Mouse (Mus musculus) G1E-ER4 (cell line): Measurements from ENCODE around the gene Smad3. TPM values are rescaled to one million over a fixed set of nuclear protein-coding genes. Genes with fewer than 3 reads are reported as not detected.

Experiments used
- GATA1 ChIP-seq: IDR thresholded peaks from one replicate; pipeline ENCODE4 v1.8.0; 2012; ENCODE audit warnings: low read length, inconsistent platforms
- polyA plus RNA-seq: library from polyadenylated mRNA; stranded (reverse); fragments of >175 nt; gene quantifications from 2 replicates; pipeline ENCODE4 v1.2.3, GENCODE M21; 2012

Gene Smad3
- polyA plus RNA-seq, 1 experiment: not detected

DNA sequence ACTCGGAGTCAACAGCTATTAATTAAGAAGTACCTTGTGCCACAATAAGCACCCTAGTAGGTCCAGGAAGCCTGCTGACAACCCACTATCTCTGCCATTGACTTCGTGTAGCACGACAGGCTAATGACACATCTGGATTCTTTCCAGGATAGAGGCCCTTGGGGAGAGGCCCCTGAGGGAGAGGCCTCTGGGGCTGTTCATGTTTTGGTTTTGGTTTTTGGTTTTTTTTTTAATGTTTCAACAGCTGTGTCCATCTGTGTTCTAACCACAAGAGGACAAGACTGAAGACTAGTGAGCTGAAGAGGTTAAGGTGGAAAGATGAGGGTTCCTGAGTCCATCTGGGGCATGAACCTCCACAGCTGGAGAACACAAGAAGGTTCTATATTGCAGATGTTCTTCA lies 15.5 kb downstream of the Smad3 start:
- no peak for TF ChIP-seq GATA1

DNA sequence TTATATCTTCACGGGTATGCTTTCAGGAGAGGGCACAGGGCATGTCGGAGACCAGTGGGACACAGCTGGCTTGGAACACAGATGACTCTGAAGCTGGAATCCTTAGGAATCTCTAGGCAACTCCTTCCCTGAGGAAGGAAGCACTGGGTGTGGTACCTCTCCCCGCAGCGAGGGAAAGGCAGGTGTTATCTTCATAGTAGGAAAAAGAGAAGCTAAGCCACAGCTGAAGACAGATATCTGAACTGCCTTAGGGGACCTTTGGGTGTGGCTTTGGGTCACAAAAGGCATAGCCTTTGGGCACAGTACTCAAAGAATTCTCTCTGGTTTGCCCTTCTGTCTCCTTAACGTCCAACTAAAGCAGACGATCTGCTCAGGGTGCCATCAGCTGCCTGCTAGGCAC lies 16.0 kb downstream of the Smad3 start:
- no peak for TF ChIP-seq GATA1

DNA sequence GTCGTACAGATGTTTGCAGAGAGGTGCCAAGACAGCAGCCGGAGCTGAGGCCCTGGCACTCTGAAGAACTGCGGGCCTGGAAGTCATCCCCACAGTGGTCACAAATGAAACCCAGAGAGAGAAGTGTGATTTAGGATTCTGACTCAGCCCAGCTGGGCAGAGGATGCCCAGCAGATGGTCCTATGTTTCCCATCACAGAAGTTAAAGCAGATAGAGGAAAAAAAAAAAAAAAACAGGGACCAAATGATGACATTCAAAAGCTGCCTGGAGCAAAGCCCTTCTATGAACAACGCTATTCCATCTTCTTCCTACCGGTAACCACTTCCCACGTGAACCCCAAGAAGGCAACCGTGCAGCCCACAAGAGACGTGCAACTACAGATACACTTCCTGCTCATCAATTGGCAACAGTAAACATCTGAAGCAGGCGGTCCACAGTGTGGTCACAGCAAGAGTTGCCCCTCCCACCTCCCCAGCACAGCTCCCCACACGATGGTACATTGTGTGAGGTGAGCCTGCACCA lies 17.4 kb downstream of the Smad3 start:
- no peak for TF ChIP-seq GATA1

DNA sequence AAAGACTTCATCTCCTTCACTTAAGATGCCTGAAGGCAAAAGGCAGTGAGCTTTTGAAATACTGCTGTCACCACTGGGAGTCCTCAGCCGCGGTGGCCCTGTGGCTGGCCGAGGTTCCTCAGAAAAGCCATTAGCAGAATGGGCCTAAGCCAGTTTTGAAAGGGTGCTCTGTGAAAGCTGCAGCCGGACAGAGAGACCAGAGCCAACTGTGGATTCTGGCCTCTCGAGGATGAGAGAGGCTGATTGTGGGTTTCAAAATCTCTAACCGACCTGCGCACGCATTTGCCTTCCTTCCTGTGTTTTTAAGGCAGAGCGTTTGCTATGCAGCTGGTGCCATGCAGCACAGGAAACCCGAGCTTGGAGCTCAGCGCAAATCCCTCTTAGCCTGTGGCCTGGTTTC lies 19.0 kb downstream of the Smad3 start:
- no peak for TF ChIP-seq GATA1

DNA sequence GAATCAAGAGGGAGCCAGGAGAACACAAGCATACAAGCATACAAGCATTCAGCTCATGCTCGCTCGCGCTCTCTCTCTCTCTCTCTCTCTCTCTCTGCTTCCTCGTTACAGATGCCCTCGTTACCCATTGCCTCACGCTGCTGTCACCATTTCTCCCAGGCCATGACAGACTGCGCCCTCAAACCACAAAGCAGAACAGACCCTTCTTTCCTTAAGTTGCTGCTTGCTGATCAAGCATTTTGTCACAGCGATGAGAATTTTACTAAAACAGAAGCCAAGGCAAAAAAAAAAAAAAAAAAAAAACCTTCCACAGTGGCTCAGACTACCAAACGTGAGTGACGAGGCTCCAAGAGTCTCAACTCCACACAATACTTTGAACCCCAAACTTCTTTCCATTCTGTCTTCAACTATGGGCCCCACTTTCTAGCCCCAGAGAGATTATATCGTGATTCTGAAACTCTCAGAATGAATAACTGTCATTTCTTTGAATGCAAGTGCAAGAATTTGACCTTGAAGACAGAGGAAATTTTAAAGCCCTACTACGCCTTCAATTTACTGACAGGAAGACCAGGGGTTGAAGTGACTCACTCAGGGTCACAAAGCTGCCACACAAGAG lies 19.6 kb downstream of the Smad3 start:
- TF ChIP-seq GATA1: no peak

DNA sequence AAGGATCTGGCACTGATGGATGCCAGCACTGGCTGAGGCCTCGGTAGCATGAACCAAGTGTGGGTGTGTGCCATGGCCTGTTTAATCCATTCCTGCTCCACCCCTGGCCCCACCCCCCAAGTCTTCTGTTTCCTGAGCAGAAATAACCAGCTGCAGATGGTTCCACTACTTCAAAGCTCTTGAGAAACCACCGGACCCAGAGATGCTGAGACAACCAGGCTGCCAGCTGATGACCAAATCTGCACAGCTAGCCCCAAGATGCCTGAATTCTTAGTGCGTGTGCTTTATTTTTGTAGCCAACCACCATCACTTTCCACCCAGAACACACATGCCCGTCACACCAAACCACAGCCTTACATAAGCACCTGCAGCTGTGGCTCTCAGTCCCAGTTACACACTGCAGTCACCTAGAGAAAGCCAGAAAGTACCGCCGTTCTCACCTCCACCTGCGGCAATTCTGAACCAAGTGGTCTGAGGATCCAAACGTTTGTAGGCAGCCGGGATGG lies 20.3 kb downstream of the Smad3 start:
- TF ChIP-seq GATA1: no peak

DNA sequence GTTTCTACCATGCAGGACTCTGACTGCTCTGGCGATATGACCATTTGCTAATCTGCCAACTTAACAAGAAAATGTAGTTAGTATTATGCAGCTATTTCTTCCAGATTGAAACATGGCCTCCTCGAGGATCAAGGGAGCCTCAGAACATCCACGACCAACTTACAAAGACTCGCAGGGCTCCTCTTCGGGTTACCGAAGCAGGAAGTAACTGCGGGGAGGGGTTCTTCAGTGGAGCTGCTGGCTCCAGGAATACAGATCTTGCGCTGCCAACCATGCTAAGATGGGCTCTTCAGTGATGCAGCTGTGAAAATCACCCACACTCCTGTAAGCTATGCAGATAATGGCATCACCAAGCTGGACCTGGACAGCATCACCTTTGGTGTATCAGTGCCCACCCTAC lies 23.5 kb downstream of the Smad3 start:
- TF ChIP-seq GATA1: no peak

DNA sequence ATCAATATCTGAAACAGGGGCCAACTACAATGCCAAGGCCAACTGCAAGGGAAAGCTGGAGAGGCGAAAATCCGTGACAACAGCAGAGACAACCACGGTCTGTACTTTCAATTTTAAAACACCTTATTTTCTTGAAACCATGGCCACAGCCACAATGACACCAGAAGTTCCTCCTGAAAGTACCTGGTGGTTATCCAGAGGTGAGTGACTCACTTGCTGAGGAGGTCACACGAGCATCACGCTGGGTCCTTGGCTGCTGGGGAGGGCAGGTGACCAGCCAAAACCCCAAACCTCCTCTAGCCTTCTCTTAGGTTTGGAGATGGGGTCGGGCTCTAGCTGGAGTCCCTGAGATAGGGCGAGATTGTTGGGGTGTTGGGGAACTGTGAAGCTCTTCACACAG lies 25.1 kb downstream of the Smad3 start:
- TF ChIP-seq GATA1: no peak

DNA sequence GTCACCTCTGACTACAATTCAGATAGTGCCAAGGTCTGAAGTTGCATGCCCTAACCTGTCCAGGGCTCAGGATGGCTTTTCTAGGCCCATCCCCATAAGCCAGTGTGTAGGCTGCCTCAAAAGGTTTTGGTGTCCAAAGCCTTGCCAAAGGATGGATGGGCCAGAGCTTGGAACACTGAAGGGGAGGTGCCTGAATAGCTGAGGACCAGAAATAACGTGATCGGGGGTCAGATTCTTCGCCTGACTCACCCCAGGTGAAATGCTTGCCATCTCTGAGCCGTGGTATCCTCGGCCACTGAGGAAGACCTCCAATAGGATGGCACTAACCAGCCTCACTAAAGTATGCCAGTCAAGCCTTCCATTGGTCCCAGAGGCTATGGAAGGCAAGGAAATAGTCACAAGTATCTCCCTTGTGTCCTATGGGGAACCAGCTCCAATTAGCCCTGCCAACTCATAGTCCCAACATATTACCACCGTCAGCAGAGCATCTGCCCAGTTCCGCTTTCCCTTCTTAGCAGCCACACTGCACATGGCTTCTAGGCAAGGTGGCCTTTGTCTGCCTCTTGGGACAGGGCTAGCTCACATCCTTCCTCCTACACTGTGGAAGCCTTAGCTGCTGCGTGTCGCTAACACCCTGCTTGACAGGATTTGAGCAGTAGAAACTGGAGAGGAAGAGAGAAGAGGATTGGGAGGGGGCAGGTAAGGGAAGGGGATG lies 26.5 kb downstream of the Smad3 start:
- TF ChIP-seq GATA1: no peak

DNA sequence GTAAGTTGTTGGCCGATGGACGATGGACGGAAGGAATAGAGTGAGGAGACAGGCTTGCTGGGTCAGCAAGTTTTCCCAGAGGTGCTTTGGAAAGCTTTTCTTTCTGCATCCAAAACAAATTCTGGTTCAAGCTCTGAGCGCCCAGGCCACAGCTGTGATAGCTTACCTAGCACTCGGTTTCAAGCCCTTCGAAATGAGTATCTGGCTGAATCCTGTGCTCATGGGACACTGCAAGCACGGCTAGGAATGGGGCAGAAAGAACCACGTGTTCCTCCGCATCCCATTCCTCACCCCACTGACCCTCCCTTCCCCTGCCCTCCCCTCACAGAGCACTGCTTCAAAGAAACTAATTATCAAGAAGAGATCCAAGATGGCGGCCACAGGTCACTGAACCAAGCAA lies 28.8 kb downstream of the Smad3 start:
- no peak for TF ChIP-seq GATA1

DNA sequence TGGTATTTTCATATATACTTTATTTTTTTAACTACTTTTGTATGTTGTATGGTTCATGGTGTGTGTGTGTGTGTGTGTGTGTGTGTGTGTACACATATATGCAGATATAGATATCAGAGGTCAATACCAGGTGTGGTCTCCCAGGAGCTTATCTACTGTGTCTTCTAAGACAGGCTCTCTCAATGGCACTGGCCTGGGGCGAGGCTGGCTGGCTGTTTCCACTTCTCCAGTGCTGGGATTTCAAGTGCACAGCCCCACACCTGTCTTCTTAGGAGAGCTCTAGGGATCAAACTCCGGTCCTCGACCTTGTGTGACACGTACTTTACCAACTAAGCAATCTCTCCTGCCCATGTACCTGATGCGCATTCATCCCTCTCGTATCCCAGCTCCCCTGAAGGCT lies 30.7 kb downstream of the Smad3 start:
- no peak for TF ChIP-seq GATA1

DNA sequence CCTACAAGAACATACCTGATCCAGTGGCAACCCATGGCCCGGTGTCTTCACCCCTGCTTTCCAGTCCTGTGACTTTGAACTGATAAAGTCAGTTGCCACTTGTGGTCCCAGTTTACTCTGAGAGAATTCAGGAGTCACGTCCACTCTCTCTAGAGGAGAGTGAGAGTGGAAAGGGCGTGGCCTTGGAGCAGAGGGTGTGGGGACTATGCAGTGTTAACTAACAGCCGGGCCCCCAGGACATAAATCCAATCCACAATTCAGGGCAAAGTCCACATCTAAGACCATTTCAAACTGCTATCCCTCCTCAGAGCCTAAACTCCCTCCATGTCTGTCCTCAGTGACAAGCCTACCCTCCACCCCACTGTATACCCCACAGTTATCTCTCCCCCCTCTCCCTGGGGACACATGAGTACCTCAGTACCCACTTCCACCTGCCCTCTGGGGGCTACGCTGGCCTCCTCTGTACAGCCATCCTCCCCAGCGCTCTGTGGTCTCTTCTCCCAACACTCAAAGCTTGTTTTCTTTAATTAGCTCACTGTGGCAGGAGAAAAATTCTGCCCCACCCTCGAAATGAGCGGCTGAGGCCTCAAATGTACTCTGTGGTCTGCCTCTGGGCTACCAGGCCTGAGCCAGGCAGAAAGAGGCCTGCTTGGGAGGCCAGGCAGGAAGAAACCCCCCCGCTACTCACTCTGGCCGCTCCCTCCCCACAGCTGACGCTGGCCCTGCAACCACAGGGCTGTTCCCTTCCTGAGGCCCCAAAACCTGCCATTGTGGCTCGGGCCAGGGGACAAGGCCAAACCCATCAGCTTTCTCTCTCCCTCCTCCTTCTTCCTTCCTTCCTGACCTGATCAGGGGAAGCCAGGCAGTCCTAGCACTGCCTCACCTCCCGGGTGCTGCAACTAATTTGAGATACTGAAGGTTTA lies 31.4 kb downstream of the Smad3 start:
- no peak for TF ChIP-seq GATA1

DNA sequence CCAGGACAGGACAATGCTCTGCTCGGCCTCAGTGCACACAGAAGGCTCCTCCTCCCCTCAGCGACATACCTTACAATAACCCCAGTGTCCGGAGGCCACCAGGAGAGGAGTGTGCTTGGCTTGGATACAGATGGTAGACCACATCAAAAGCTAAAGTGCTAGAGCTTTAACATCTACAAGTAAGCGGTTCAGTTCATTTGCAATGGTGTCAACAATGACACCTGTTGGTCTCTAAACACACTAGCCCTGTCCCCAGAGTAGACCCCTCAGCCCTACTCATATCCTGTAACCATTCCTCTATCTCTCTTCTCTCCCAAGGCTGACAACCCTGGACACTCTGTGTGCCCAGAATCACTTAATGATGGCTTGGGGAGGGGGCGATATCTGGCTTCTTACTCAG lies 33.0 kb downstream of the Smad3 start:
- TF ChIP-seq GATA1: no peak

DNA sequence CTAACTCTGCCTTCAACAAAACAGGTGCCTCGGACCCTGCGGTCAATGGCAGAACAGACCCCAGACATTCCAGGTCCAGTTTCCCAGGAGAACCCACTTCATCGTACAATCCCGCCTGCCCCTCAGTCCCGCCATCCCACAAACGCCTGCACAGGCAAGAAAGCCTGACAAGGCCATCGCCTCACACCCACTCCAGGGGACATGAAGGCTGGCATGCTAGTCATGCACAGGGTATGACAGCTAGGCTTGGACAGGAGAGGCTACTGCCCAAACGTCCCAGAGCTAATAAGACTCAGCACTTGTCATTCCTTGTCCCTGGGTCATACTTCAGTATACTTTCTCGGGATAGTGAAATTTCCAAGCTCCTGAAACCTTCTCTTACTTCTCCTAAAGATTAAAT lies 34.9 kb downstream of the Smad3 start:
- no peak for TF ChIP-seq GATA1

DNA sequence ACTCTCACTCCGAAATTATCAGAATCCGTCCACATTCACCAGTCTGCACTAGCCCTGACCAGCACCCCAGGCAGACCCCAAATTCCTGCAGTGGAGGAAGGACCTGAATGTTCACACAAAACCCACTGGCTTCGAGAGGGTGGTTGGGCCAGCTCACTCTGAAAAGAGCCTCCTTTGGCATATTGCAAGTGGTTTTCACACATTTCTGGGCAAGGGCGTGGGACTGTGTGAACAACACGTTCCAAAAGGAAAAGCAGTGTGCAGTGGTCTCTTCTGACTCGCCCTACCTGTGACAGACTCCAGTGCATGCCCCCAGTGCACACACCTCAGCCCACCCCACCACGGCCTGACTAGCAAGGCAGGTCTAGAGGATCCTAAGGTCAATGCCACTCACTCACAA lies 35.4 kb downstream of the Smad3 start:
- no peak for TF ChIP-seq GATA1

DNA sequence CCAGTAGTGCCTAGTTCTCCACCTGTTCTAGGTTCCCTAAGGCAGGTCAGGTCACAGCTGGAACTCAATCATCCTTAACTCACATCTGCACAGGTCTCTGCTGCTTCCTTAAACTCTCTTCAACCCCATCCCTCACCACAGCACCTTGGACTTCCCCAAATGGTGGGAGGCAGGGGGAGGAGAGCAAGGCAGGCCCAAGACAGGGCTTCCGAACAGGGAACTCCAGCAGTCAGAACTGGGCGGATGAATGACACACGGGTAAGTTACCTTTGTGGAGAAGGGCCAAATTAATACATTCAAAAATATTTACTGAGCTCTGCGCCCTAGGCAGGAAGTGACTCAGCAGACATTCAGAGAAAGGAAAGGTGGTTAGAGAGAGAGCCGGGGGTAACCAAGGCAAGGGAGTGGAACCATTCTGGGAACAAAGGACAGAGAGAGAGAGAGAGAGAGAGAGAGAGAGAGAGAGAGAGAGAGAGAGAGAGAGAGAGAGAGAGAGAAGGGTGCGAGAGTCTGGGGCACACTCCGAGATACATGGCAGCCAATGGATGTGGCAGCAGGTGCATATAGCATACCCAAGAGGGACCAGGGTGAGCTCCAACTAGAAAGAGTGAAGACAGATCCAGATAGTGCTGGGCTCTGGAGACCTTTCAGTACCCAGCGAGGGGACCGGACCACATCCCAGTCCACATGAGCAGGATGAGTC lies 36.1 kb downstream of the Smad3 start:
- TF ChIP-seq GATA1: no peak
